Mouse (Mus musculus): ENCODE measurements around the gene Cacng2.

Cacng2 gene

DNA sequence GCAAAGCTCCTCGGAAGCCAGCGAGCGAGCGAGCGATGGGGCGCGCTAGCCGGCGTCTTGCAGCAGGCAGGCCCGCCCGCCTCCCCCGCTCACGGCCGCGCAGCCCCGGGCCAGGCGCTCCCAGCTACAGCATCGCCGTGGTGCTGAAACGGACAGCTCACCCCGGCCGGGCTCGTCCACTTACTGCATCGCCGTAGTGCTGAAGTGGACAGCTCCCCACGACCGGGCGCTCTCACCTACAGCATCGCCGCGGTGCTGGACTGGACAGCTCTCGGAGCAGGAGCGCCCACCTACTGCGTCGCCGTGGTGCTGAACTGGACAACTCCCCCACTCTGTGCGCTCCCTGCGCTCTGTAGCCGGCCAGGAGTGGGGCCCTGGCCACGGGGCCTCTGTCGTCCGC is at the start of gene Cacng2:
TSS of gene Cacng2 (minus strand) at position 325 of the 400 bp plus-strand sequence.
- peak; percentile 85 to 90 for DNase-seq (ENCODE audit: low spot score in 2 of 2)

DNA sequence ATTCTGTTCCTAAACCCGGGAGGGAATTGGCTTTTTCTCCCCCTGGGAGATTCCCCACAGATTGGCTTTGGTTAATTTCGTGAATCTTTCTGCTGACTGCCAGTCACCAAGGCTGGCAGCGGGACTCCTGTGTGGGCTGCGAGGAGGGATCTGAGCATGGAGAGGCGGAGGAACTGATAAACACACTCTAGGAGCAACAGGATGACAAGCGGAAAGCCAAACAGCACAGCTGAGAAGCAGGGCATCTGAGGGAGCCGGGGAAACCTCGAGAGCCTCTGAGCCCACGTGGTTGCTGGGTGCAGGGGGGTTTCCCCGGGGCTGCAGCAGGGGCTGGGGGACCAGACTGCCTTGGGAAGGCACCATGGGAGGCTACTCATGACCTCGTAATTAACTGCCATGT is 49.7 kb upstream of the Cacng2 start:
- no peak for DNase-seq (ENCODE audit: low spot score in 2 of 2)

DNA sequence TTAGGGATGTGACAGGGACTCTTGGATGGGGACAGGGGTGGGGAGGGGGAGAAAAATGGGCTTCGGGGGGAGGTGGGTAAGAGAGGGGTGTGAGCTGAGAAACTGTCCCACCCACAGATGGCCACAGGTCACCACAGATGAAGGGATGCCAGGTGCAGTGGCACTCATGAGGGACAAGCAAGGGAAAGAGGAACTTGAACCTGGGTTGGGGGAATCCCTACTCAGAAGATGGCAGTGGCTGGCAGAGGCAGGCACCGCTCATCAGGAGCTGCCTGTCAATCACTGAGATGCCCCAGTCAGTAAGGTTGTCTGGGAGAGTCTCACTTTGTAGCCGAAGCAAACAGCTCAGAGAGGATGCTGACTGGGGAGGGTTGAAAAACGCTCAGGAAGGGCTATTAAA is 45.5 kb upstream of the Cacng2 start:
- DNase-seq (ENCODE audit: low spot score in 2 of 2), result no peak

DNA sequence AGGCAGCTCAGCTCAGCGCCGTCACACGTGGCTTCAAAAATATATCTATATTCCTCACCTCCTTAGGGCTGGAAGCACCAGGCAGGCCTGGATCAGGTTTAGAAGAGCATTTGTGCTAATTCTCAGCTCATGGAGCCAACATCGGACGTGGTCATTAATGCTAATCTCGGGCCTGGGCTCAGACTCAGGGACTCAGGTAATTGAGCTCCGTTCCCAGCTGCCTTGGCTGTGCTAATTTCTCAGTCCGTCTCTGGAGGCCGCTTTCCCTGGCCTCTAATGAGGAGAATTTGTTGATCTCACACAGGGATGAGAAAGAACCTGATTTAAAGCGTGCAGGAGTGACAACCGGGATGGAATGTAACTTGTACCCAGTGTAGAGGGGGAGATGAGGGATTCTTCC is 44.6 kb upstream of the Cacng2 start:
- no peak for DNase-seq (ENCODE audit: low spot score in 2 of 2)

DNA sequence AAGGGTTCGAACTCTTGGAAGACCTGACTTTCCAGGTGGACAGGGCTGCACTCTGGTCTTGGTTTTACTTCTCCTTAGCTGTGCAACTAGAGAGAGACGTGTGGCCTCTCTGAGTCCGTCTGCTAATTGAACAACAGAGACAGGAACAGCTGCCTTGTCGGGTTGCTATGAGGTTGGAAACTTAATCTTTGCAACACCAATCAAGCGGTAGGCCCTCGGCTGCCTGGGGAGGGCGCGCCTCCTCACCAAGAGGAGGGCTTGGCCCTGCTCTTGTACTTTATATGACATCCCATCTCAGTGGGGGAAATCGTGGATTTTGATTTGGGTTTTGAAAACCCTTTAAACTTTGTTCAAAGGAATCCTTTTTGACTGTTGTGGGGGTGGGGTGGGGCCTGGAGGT is 42.1 kb upstream of the Cacng2 start:
- no peak for DNase-seq (ENCODE audit: low spot score in 2 of 2)

DNA sequence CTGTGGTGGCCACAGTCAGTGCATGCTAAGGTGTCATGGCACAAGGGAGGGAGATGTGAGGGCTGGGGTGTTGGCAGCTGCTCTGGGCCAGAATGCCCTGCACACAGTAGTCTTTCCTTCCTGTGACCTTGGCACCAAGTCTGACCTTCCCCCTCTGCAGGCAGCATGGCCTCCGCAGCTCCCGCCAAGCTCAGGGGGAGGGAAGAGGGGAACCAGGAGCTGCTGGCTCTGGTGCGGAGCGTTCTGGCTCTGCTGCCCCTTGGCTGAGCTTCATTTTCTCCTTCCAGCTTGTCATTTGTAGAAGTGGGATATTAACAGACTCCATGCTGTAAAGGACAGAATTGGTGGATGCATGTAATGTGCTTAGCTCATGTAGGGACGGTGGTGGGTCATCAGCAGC is 38.5 kb upstream of the Cacng2 start:
- DNase-seq (ENCODE audit: low spot score in 2 of 2), result no peak

DNA sequence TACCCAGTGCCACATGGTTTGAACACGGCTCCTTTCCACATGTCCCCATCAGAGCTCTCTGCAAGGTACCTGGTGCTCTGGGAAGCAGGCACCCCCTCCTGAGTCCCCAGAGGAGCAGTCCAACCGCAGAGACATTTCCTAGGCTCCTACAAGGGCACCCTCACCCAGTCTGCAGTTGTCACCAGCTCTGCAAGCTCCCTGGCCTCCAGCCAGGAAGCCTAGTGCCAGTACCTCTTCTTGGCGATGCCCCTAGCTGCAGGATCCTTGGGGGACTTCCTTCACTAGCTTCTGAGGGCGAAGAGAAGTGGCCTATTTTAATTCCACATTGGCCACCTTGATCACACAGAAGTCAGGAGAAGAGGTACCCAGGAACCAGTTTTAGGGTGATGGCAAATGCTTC is 38.0 kb upstream of the Cacng2 start:
- no peak for DNase-seq (ENCODE audit: low spot score in 2 of 2)

DNA sequence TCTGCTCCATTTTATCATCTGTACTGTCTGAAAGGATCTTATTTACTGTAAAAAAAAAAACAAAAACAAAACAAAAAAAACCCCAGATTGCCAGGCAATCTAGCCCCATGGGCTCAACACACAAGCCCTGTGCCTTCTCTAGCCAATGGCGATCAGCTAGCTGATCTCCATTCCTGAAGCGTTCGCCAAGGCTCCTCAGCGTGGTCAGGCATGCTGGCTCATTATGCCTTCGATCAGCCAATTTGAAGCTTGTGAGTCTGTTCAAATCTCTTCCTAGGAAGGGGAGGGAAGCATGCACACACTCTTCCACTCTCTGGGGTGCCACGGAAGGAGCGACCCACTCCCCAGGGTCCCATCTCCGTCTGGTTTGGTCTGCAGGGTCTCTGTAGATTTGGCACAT is 37.5 kb upstream of the Cacng2 start:
- no peak for DNase-seq (ENCODE audit: low spot score in 2 of 2)

DNA sequence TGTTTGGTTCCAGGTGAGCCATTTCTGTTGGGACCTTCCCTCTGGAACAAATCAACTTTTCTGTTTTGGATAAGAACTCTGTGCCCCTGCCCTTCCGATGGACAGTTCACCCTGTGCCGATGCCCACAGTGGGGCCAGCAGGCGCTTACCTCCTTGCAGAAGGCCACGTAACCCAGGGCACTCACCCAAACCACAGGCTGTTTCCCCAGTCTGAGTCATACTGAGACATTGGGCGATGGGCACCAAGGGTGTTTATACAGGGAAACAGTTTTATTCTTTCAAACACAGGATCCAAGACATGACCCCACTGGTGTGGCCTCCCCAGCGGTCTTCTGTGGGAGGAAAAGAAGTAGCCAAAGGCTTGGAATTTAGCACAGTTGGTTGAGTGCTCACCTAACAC is 35.6 kb upstream of the Cacng2 start:
- DNase-seq (ENCODE audit: low spot score in 2 of 2), result no peak

DNA sequence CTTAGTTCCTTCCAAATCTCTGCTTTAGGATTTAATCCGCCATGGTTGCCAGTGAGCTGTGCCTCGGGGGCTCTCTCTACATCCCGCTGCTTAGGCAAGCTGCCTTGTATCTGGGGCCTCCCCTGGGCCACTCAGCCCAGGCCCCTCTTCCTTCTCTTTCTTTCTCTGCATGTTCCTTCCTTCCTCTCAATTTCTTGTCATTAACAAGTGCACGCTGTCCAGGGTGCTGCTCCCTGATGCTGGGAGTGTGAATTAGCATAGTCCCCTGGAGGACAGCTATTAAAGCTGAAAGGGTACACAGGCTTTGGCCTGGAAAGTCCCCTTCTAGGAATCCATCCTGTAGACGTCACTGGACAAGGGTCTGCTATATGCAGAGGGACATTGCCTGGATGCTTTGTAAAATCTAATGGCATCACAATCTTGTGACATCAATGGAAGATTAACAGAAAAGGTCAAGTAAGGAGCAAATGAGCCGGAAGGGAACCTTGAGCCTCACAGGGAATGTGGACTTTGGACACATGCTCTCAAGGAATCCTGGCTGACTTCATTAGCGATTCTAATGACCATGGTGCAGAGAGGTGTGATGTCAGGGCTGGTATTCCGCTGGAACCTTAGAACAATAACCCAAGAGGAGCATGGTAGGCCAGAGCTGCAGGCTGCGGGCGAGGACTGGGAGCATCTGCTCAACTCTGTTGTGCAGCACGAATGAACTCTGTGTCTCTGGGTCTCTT is 33.4 kb upstream of the Cacng2 start:
- DNase-seq (ENCODE audit: low spot score in 2 of 2), result no peak

DNA sequence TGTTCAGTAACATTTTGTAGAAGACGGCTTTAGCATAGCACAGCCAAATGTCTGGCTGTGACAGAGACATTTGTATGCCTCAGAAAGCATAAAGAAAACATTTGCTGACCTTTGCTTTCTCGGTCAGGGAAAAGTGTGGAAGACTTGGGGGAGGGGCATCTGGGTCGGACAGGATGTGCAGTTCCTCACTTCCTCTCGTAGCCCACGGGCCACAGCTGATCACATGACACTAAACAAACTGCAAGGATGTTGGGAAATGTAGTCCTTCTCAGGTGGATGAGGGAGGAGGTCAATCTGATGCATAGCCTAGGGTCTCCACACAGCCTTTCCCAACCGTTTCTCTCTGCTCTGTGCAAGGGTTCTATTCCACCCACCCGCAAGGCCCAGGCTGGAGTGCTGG is 28.7 kb upstream of the Cacng2 start:
- DNase-seq (ENCODE audit: low spot score in 2 of 2), result no peak

DNA sequence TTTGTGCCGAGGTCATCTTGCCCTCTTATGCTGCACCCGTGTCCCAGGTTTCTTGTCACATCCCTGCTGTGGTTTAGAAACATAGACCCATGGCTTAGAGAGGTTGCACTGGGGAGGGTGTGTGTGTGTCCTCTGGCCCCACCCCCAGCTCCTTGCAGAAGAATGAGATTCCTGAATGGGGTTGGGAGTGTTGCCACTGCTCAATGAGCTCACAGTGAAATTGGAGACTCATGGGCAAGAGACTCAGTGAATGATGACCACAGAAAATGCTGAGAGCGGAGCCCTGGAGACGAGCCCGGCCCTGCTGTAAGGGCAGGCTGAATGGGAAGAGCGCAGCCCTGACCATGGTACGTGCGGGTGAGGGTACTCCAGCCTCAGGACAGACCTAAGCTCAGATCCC is 20.4 kb upstream of the Cacng2 start:
- no peak for DNase-seq (ENCODE audit: low spot score in 2 of 2)

DNA sequence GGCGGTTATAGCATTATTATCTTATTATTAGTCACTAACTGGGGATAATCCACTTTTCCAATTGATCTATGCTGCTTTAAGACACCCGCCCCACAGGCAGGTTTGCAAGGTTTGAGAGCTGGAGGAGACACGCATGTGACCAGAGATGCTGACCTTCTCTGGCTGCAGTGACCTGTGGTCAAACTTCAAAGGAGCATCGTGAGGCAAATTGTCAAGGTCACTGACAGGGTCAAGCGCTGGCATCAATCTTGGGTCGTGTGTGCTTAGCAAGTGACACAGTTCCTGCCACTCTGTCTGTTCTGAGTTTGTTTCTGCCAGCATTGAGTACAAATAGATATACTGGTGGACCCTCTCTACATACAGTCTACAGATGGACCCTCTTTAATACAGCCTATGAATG is 14.8 kb upstream of the Cacng2 start:
- DNase-seq (ENCODE audit: low spot score in 2 of 2), result no peak

DNA sequence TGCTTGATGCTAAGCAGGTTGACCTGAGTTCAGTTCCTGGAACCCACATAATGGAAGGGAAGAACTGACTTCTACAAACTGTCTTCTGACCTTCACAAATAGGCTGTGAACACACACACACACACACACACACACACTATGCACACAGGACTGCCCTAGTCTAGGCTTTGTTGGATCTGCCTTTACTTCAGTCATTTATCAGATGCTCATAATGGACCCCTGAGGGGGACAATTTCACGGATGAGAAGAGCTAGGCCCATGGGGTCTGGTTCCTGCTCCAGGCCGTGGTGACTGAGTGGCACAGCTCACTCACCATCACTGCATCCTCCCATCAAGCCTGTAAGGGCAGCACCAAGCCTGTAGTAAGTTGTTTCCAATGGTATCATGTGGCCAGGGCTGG is 13.6 kb upstream of the Cacng2 start:
- no peak for DNase-seq (ENCODE audit: low spot score in 2 of 2)

DNA sequence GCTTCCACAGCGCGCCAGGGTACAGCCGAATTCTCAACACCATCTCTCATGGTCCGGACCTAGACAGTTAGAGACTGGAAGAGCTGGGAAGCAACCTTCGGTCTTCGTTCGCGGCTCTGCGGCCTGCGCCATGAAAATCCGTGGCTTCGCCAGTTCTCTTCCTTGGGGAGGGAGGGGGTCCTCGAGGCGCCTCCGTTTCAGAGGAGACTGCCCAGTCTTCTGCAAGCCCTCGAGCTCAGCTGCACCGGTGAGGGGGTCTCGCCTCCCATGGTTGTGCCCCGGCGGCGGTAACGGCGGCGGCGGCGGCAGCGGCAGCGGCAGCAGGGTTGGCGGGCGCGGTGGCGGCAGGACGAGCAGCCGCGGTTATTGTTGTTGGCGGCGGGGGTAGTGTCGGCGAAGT is 580 bp downstream of the Cacng2 start:
- DNase-seq (ENCODE audit: low spot score in 2 of 2), result no peak

DNA sequence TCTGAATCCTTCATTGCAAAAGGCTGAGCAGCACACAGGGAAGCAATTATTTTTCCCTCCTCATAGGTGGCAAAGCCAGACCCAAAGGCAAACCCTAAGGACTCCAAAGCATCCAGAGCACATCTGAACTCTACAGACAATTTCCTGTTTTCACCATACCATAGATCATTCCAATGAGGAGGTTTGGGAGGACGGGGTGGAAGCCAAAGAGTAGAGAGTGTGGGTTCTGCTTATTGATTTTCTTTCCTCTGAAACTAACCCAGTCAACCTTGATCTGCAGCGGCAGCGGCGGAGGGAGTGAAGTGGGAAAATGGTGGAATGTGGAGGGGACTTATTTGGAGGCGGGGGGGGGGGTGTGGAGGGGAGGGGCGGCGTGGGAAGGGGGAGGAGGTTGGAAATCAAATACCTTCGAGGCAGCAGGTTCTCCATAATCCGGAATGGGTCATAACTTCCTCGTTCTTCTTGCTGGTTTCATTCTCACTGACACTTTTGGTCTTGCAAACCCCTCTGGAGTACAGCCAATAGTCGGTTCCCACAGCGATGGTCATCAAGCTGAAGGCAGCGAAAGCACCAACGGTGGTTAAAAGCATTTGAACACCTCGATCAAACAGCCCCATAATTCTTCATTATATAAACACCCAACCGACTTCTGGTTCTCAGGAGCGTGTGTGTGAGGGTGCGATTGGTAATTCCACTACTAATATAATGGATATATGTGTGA is 1.4 kb downstream of the Cacng2 start:
- peak in 1 of 2 experiments; percentile 27 for DNase-seq (ENCODE audit: low spot score in 2 of 2)

DNA sequence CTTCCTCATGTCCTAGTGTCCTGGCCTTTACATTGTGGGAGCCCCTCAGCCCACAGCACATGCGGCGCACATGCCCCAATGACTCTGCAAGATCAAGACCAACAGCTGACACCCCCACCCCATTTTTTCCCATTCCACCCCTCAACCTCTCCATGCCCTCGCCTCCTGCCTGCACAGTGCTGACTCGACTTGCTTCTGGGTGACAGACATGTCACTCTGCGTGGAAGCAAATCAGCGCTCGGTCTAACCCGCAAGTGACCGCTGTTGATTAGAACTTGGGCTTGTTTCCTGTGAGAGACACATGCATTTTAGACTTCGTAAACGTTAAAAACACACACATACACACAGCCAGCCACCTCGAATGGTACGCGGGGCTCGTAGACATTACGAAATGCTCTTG is 2.1 kb downstream of the Cacng2 start:
- DNase-seq (ENCODE audit: low spot score in 2 of 2), result no peak

DNA sequence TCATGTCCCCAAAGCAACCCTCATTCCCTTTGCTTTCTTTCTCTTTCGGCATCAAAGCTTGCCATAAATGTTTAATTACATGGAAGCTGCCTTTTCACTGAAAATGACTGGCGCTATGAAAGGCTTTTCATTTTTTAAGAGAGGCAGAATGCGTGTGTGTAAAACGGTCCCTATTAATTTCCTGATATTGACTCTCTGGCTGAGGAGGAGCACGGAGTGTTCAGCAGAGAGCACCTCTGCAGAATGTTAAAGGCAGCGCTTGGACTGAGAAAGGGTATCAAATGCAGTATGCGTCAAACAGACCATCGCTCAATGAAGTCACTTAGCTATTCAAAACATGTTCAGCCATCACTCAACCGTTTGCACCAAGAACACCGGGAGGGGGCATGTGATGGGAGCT is 2.9 kb downstream of the Cacng2 start:
- DNase-seq (ENCODE audit: low spot score in 2 of 2), result no peak

DNA sequence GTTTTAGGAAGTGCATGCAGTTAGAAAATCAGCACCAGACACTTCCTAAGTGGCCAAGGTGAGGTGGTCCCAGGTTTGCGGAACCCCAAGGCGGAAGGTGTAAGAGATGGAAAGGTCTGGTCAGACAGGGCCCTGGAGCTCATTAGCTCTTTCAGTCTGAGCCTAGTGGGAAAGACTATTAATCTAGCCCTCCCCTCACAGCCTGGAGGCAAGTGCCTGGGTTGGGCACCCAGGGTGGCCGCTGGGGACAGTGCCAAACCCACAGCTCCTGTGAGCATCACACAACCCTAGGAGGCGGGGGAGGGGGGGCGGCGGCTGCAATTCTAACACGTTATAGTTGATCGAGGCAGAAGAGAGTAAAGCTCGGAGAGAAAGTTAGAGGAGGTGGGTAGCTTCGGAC is 3.6 kb downstream of the Cacng2 start:
- DNase-seq (ENCODE audit: low spot score in 2 of 2), result peak in 1 of 2 experiments; percentile 30

DNA sequence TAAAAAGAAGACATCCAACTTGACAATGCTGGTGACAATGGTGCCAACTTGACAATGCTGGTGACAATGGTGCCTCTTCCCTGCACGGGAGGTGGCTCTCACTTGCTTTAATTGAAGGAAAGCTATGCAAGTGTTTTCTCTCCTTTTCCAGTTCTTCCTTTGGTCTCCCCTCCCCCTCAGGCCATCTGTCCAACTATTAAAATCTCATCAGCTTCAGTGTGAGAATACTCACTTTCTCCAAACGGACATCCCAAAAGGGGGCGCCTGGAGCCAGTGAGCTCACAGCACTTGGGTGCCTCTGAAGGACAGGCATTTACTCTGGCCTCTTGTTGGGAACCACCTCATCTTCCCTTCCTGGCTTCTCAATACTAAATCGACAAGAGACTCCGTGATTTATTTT is 20.3 kb downstream of the Cacng2 start:
- peak in 1 of 2 experiments; percentile 62 for DNase-seq (ENCODE audit: low spot score in 2 of 2)

DNA sequence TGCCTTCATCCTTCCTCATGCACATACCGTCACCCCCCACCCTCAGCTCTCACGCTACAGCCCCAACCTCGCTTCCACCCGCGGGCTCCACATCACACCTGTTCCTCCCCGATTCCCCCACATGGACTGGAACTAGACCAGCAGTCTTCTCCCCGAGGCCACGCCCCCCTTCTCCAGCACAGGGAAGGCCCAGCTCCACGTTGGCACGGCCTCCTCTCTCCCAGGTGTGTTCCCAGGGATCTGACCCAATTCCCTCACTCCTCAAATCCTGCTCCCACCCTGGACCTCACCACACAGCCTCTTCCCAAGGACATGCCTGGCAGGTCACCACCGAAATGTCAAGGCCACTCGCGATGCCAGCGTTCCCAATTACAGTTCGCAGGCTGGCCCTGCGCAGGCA is 23.8 kb downstream of the Cacng2 start:
- no peak for DNase-seq (ENCODE audit: low spot score in 2 of 2)

DNA sequence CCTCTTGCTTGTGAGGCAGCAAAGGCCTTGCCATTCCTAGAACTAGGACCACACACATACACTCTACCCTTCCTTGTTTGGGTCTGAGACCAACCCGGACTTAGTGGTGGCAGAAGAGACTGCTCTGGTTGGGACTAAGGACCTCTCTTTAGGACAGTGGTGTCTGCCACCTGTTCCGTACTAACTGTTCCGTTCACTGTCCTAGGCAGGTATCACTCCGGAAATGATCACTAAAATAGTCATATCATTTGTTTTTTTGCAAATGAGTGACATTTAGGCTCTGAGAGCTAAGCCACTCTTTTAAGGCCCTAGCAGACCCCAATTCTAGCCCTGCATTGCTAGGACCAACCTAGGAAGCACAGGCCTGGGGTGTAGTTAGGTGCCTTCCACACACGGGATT is 26.2 kb downstream of the Cacng2 start:
- no peak for DNase-seq (ENCODE audit: low spot score in 2 of 2)

DNA sequence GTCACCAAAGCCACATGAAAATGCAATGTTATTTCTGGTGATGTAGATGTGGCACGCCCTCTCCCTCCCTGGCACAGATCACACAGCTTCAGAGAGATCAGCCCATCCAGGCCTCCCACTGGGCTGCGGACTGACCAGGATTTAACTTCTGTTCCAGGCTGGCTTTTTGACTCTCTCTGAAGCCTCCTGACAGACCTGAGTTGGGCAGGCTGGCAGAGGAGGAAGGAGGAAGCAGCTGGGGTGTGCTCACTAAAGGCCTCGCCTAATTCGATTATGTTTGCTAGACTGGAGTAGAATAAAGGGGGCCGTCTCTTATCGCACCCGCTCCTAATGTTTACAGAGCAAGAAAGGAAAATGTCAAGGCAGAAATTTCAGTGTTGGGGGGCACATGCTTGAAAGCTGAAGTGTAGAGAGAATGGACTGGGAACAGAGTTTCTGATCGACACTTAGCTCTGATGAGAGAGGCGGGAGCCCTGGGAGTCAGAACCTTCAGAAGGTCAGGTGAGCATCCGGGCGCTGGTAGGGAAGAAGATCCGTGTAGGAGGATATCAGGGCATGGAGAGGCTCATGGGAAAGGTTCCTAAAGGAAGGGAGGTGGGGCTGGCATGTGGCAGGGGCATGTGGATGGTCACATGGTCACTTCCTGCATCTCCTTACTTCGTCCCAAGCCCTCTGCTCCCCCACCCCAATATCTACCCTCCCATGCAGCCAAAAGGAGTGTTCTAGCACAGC is 36.8 kb downstream of the Cacng2 start:
- DNase-seq (ENCODE audit: low spot score in 2 of 2), result peak in 1 of 2 experiments; percentile 63

All from cerebellum, postnatal 4 days (tissue).